Mouse (Mus musculus): ENCODE data around the gene Ak4.
"Not testable (repeated sequence)": the region's sequence is repeated elsewhere in the genome, so short reads cannot be mapped to it uniquely, and the experiment has no call there.

Ak4 gene

GRCm38 (mm10) chr4:101419151-101419910 is at the start of gene Ak4:
TSS of gene Ak4 (plus strand) at chr4:101419277.
- DNase-seq (ENCODE audit: low spot score in 2 of 2): peak in 1 of 2 experiments; percentile 36

GRCm38 (mm10) chr4:101369738-101370275 is 49.3 kb upstream of the Ak4 start:
- DNase-seq (ENCODE audit: low spot score in 2 of 2): no peak

GRCm38 (mm10) chr4:101372283-101372682 is 46.8 kb upstream of the Ak4 start:
- no peak for DNase-seq (ENCODE audit: low spot score in 2 of 2)

DNA sequence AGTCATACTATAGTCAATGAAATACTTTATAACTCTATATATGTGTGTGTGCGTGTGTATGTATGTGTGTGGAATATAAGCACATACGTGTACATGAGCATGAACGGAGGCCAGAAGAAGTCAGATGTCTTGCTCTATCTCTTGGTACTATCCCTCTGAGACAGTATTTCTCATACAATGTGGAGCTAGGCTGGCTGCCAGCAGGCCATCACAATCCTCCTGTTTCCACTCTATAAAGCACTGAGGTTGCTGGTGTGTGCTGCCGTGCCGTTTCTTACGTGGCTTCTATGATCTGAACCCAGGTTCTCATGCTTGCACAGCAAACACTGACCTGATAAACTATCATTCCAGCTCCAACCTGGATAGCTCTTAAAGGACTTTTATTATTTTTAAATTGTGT is 46.3 kb upstream of the Ak4 start:
- DNase-seq (ENCODE audit: low spot score in 2 of 2): no peak

DNA sequence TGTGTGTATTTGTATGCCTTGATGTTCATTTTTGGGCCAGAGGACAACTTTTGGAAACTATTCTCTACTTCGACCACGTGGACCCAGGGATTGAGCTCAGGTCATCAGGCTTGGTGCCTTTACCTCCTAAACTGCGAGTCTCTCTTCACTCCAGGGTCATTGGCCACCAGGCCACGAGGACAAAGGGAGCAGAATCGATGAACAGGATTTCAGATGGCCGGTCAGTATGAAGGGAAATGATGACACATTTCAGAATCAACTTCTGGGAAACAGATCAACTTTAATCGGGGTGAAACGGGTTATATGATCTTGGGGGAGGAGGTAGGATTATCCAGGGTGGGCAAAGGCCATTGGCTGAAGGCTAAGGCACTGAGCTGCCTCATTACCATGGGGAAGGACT is 45.0 kb upstream of the Ak4 start:
- no peak for DNase-seq (ENCODE audit: low spot score in 2 of 2)

DNA sequence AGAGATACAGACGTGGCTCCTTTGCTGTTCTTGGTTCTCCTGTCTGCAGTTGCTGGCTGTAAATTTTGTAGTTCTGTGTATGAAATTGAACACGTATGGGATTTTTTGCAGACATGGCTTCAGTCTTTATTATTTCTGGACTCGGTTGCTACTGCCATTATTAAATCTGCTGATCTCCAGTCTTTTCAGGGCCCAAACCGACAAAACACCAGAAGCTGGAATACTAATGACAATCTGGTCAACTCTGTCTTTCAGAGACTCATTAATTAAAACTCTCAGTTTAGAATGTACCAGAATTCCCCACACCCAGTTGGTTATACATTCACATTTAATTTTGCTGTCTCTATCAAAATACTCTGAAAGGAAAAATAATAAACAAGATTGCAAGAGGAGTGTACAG is 42.2 kb upstream of the Ak4 start:
- DNase-seq (ENCODE audit: low spot score in 2 of 2): no peak

GRCm38 (mm10) chr4:101378241-101378640 is 40.8 kb upstream of the Ak4 start:
- DNase-seq (ENCODE audit: low spot score in 2 of 2): no peak

GRCm38 (mm10) chr4:101378778-101379177 is 40.3 kb upstream of the Ak4 start:
- DNase-seq (ENCODE audit: low spot score in 2 of 2): no peak

DNA sequence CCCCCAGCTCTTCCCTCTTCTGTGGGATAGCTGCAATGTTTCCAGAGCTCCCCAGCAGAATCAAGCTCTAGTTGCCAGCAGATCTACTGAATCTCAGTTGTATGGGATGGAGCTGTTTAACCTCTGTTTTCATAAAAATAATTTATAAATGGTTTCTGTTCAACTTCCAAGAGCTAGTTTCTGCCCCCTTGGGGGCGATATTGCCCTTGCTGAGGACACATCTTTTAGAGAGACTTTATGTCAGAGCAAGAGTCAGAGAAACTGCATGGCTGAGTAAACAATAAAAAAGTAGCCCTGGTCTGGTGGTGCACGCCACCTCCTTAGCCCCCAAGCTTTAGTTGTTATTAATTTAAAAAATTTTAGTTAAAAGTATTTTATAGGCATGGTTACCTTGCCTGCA is 34.1 kb upstream of the Ak4 start:
- no peak for DNase-seq (ENCODE audit: low spot score in 2 of 2)

GRCm38 (mm10) chr4:101388246-101388645 is 30.8 kb upstream of the Ak4 start:
- no peak for DNase-seq (ENCODE audit: low spot score in 2 of 2)

GRCm38 (mm10) chr4:101388656-101389055 is 30.4 kb upstream of the Ak4 start:
- not testable (repeated sequence) for DNase-seq (ENCODE audit: low spot score in 2 of 2)

DNA sequence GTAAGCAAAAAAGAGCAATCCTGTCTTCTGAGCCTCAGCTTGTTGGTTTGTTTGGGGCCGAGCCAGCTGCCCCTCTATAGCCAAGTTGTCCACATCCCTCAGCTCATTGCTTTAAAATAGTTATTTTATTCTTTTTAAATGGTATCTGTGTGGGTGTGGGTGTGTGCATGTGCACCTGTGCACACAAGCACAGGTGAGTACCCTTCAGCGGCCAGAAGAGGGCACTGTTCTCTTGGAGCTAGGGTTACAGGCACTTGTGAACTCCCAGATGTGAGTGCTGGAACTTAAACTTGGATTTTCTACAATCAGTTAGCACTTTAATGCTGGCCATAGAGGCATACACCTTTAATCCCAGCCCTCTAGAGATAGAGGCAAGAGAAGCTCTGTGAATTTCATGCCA is 26.8 kb upstream of the Ak4 start:
- peak in 1 of 2 experiments; percentile 22 for DNase-seq (ENCODE audit: low spot score in 2 of 2)

- DNase-seq (ENCODE audit: low spot score in 2 of 2): no peak
Measured at GRCm38 (mm10) chr4:101393292-101393711, 25.8 kb upstream of the Ak4 start.

DNA sequence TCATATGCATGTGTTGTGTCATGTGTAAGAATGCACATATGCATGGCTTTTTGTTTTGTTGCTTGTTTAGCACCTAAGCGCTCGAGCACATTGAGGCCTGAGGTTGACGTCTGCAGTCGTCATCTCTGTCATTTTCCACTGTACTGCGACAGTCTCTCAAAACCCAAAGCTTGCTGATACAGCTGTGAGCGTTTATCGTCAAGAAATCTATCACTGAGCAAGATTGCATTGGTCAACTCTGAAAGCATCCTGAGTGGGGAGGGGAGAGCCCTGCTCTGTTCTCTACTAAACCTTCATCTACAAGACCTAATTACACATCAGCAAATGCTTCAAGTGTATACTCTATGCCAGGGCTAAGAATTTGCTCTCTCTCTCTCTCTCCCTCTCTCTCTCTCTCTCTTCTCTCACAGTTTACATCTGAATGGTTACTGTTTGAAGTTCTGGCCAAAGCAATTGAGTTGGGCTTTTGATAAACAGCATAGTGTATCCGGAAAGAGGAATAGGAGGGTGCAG is 24.0 kb upstream of the Ak4 start:
- DNase-seq (ENCODE audit: low spot score in 2 of 2): no peak

GRCm38 (mm10) chr4:101400025-101400594 is 19.0 kb upstream of the Ak4 start:
- no peak for DNase-seq (ENCODE audit: low spot score in 2 of 2)

GRCm38 (mm10) chr4:101401945-101402344 is 17.1 kb upstream of the Ak4 start:
- no peak for DNase-seq (ENCODE audit: low spot score in 2 of 2)

DNA sequence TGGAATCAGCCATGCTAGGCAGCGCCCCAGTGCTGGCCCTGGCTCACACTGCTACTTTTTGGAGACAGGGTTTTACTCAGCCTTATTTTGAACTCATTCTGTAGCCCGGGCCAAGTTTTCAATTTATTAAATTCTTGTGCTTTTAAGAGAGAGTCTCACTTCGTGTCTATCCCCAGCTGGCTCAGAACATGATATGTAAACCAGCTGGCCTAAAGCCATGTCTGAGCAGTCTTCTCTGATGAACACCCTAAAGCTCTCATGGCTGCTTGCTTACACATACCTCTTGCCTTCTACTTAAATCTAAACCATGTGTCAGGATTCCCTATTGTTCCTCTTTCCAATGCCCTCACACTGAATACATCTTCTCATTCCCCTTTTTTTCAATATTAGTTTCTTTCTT is 14.2 kb upstream of the Ak4 start:
- no peak for DNase-seq (ENCODE audit: low spot score in 2 of 2)

DNA sequence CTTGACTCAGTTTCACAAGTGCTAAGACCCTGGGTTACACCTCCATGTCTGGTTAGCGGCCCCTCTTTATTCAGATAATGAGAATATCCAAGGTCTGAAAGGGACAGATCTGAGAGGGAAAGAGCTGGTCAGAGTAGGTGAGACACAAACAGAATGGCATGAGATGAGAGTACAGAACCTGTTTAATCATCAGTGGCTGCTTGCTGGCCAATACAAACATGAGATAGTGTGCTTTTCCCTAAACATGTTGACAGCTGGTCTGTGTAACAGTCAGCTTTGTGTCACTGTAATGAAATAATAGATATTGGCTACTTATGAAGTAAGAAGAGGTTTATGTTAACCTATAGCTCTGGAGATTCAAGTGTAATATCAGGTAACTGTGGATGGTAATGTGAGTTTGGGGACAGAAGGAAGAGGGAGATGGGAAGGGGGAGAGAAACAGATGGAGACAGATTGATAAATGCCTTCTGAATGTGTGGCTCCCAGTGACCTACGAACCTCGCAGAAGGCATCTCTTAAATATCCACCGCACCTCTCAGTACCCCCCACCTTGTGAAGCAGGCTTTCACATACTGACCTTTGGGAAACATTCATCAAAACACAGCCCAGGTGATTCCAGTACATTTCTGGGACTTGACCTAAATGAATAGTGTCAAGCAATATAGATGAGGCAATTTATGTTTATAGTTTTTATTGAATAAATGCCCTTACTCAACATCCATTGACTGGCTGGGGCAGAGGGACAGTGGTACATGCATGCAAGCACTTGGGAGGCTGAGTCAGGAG is 12.5 kb upstream of the Ak4 start:
- no peak for DNase-seq (ENCODE audit: low spot score in 2 of 2)

GRCm38 (mm10) chr4:101416966-101417365 is 2.1 kb upstream of the Ak4 start:
- DNase-seq (ENCODE audit: low spot score in 2 of 2): no peak

DNA sequence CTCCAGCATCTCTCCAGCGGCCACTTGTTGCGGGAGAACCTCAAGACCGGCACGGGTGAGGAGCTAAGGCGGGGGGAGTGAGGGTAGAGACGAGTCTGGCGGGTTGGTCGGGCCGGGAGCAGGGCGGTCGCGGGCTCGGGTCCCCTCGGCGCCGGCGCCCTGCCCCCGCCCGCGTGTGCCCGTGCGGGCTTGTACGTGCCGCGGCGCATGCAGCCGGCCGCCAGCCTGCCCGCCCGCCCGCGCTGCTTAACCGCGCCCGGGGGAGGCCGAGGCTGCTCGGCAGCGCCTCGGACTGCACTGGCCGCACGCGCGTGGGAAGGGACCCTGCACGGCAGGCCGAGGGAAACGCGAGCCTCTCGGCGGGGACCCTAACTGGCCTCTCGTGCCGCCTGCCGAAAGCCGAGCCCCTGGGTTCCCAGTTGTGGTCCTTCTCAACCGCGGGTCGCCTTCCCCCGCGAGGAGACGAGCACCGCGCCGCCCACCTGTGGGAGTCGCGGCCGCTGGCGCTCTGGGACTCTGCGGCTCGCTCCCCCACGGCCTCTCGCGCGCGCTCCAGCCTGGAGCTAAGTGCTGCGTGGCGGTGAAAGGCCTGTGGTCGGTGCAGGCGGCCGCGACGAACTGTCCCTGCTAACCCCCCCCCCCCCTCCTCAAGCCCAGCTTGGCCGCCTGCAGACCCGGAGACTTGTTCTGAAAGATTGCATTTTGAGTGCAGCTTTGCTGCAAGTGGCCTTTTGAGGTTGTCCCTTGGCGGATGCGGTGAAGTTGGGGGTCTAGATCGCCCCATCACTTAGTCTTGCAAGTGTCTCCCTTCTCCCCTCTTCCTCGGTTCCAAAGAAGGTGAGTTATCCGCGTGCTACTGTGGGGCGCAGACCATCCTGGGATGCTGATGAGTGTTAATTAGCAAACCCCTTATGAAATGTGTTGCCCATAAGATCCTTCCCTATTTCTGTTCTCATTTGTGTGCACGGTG is 1.1 kb downstream of the Ak4 start:
- no peak for DNase-seq (ENCODE audit: low spot score in 2 of 2)

DNA sequence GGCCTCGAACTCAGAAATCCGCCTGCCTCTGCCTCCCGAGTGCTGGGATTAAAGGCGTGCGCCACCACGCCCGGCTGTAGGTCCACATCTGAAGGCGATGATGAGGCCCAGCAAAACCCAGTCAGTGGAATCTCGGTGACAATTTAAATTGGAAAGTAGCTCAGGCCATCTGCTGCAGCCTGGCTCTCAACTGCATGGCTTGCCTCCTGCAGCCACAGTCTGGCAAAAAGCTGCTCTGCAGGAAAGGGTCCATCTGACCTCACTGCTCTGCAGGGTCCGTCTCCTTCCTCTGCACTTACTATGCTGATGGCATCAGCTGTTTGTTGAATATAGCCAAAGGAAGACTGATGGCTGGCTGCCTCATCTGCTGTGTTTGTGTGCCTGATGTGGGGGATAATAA is 3.9 kb downstream of the Ak4 start:
- DNase-seq (ENCODE audit: low spot score in 2 of 2): no peak

All from frontal cortex, postnatal 10 days (tissue).